Mouse (Mus musculus) MEL (cell line): ENCODE measurements at regions not wholly inside any gene's neighbourhood (a gene's known extent, or its start where the extent isn't known, plus 50 kb on each side); places are given as distances from the start of the nearest gene placed in this dataset.

ENCODE experiments used
- DNase-seq: peaks from one replicate; pipeline ENCODE4 v3.0.0; 2011; ENCODE audit warnings: low read depth, low spot score
- H3K27ac ChIP-seq: 2 replicates; pipeline ENCODE4 v1.5.1; 2012; ENCODE audit warnings: low read depth, mild to moderate bottlenecking, control low read depth, low read length, moderate library complexity; ENCODE audit not compliant: control insufficient read depth
- H3K27me3 ChIP-seq, 2 experiments: fragments of 150-350 bp in 1 of 2; sonication (generic) in 1 of 2; 2 replicates each; pipeline ENCODE4 v1.6.1; 2012; ENCODE audit warnings: low read length in 2 of 2, mild to moderate bottlenecking in 2 of 2, improper control_type of control experiment in 1 of 2, moderate library complexity in 1 of 2; ENCODE audit not compliant: insufficient read depth in 2 of 2, control insufficient read depth in 1 of 2
- H3K36me3 ChIP-seq, 2 experiments: 2 replicates each; pipeline ENCODE4 v1.6.1; 2012 to 2014; ENCODE audit warnings: low read length in 2 of 2, improper control_type of control experiment in 1 of 2, inconsistent platforms in 1 of 2, mild to moderate bottlenecking in 1 of 2; ENCODE audit not compliant: insufficient read depth in 2 of 2, control insufficient read depth in 1 of 2
- H3K4me1 ChIP-seq, 2 experiments: fragments of 150-350 bp in 1 of 2; sonication (generic) in 1 of 2; 2 replicates each; pipeline ENCODE4 v1.6.1; 2012; ENCODE audit warnings: low read length in 2 of 2, improper control_type of control experiment in 1 of 2, mild to moderate bottlenecking in 1 of 2; ENCODE audit not compliant: insufficient read depth in 2 of 2, control insufficient read depth in 1 of 2
- H3K4me3 ChIP-seq, 2 experiments: fragments of 150-350 bp in 1 of 2; sonication (generic) in 1 of 2; 2 replicates each; pipeline ENCODE4 v1.5.1; 2012; ENCODE audit warnings: low read depth in 2 of 2, low read length in 2 of 2, mild to moderate bottlenecking in 2 of 2, moderate library complexity in 2 of 2, control low read depth in 1 of 2, improper control_type of control experiment in 1 of 2; ENCODE audit not compliant: control insufficient read depth in 1 of 2, insufficient read depth in 1 of 2
- H3K79me2 ChIP-seq: 2 replicates; pipeline ENCODE4 v1.6.1; 2012; ENCODE audit warnings: mild to moderate bottlenecking, low read length, moderate library complexity; ENCODE audit not compliant: control insufficient read depth, poor library complexity, insufficient read depth
- H3K9ac ChIP-seq: 2 replicates; pipeline ENCODE4 v1.6.1; 2012; ENCODE audit warnings: low read depth, mild to moderate bottlenecking, control low read depth, low read length, moderate library complexity; ENCODE audit not compliant: control insufficient read depth, poor library complexity, severe bottlenecking
- H3K9me3 ChIP-seq: fragments of 150-350 bp; sonication (generic); replicated peaks from 2 replicates; pipeline ENCODE4 v1.6.1; 2012; ENCODE audit warnings: mild to moderate bottlenecking, low read length, improper control_type of control experiment, moderate library complexity; ENCODE audit not compliant: insufficient read depth
- CTCF ChIP-seq, 3 experiments: IDR thresholded peaks in 2 of 3; conservative IDR thresholded peaks in 1 of 3; 2 replicates each; pipeline ENCODE4 v1.5.1; 2011 to 2012; ENCODE audit warnings: low read length in 3 of 3, low read depth in 2 of 3, mild to moderate bottlenecking in 2 of 3, improper control_type of control experiment in 1 of 3, inconsistent platforms in 1 of 3, mixed read lengths in 1 of 3, moderate library complexity in 1 of 3; ENCODE audit not compliant: control insufficient read depth in 1 of 3, insufficient read depth in 1 of 3, poor library complexity in 1 of 3, severe bottlenecking in 1 of 3
- E2F4 ChIP-seq: IDR thresholded peaks from 2 replicates; pipeline ENCODE4 v1.6.1; 2011; ENCODE audit warnings: low read depth, low read length, improper control_type of control experiment, borderline replicate concordance
- ELF1 ChIP-seq: IDR thresholded peaks from 2 replicates; pipeline ENCODE4 v1.6.1; 2014; ENCODE audit warnings: low read depth, mild to moderate bottlenecking, inconsistent platforms, low read length, improper control_type of control experiment, moderate library complexity
- ETS1 ChIP-seq: IDR thresholded peaks from 2 replicates; pipeline ENCODE4 v1.6.1; 2012; ENCODE audit warnings: low read depth, mild to moderate bottlenecking, inconsistent platforms, low read length, improper control_type of control experiment, moderate library complexity
- GABPA ChIP-seq: IDR thresholded peaks from 2 replicates; pipeline ENCODE4 v1.6.1; 2012; ENCODE audit warnings: low read depth, mild to moderate bottlenecking, inconsistent platforms, low read length, improper control_type of control experiment, moderate library complexity
- HCFC1 ChIP-seq: IDR thresholded peaks from 2 replicates; pipeline ENCODE4 v1.6.1; 2012; ENCODE audit warnings: low read depth, mild to moderate bottlenecking, inconsistent platforms, low read length, improper control_type of control experiment, moderate library complexity
- JUND ChIP-seq: IDR thresholded peaks from 2 replicates; pipeline ENCODE4 v1.6.1; 2011; ENCODE audit warnings: low read depth, mild to moderate bottlenecking, improper control_type of control experiment, low read length
- MAFK ChIP-seq: IDR thresholded peaks from 2 replicates; pipeline ENCODE4 v1.6.1; 2011; ENCODE audit warnings: low read depth, mild to moderate bottlenecking, low read length, improper control_type of control experiment, borderline replicate concordance
- MAX ChIP-seq: IDR thresholded peaks from 2 replicates; pipeline ENCODE4 v1.6.1; 2011; ENCODE audit warnings: low read length, improper control_type of control experiment
- MAZ ChIP-seq: IDR thresholded peaks from 2 replicates; pipeline ENCODE4 v1.6.1; 2012; ENCODE audit warnings: low read depth, mild to moderate bottlenecking, inconsistent platforms, low read length, improper control_type of control experiment
- MEF2A ChIP-seq: IDR thresholded peaks from 2 replicates; pipeline ENCODE4 v1.6.1; 2014; ENCODE audit warnings: low read depth, mild to moderate bottlenecking, inconsistent platforms, low read length, improper control_type of control experiment; ENCODE audit not compliant: poor library complexity, insufficient replicate concordance, severe bottlenecking; ENCODE audit errors: extremely low read depth
- MYB ChIP-seq: IDR thresholded peaks from 2 replicates; pipeline ENCODE4 v1.6.1; 2011; ENCODE audit warnings: mild to moderate bottlenecking, low read depth, low read length, improper control_type of control experiment
- NELFE ChIP-seq: IDR thresholded peaks from 2 replicates; pipeline ENCODE4 v1.6.1; 2011; ENCODE audit warnings: low read depth, low read length, improper control_type of control experiment
- POLR2A ChIP-seq, 2 experiments: IDR thresholded peaks; 2 replicates each; pipeline ENCODE4 v1.6.1; 2011 to 2012; ENCODE audit warnings: low read length in 2 of 2, mild to moderate bottlenecking in 2 of 2, control low read depth in 1 of 2, improper control_type of control experiment in 1 of 2, low read depth in 1 of 2, moderate library complexity in 1 of 2; ENCODE audit not compliant: control insufficient read depth in 1 of 2, insufficient read depth in 1 of 2, poor library complexity in 1 of 2
- POLR2AphosphoS5 ChIP-seq: IDR thresholded peaks from 2 replicates; pipeline ENCODE4 v1.6.1; 2012; ENCODE audit warnings: low read depth, borderline replicate concordance, mild to moderate bottlenecking, inconsistent platforms, low read length, moderate library complexity, mixed read lengths
- RAD21 ChIP-seq: IDR thresholded peaks from 2 replicates; pipeline ENCODE4 v1.6.1; 2011; ENCODE audit warnings: mild to moderate bottlenecking, low read depth, low read length, improper control_type of control experiment
- RCOR1 ChIP-seq: IDR thresholded peaks from 2 replicates; pipeline ENCODE4 v1.6.1; 2012; ENCODE audit warnings: low read depth, mild to moderate bottlenecking, inconsistent platforms, low read length, improper control_type of control experiment
- TAL1 ChIP-seq: IDR thresholded peaks from 2 replicates; pipeline ENCODE4 v1.6.1; 2012; ENCODE audit warnings: mild to moderate bottlenecking, inconsistent platforms, low read length, moderate library complexity, mixed read lengths
- TBP ChIP-seq: IDR thresholded peaks from 2 replicates; pipeline ENCODE4 v1.8.0; 2011; ENCODE audit warnings: low read depth, low read length, improper control_type of control experiment
- USF1 ChIP-seq: IDR thresholded peaks from 2 replicates; pipeline ENCODE4 v1.6.1; 2014; ENCODE audit warnings: low read depth, mild to moderate bottlenecking, inconsistent platforms, low read length, improper control_type of control experiment, moderate library complexity
- ZMIZ1 ChIP-seq: IDR thresholded peaks from 2 replicates; pipeline ENCODE4 v1.6.1; 2012; ENCODE audit warnings: low read depth, mild to moderate bottlenecking, inconsistent platforms, low read length, improper control_type of control experiment, moderate library complexity
- ZNF384 ChIP-seq: IDR thresholded peaks from 2 replicates; pipeline ENCODE4 v1.6.1; 2012; ENCODE audit warnings: low read depth, mild to moderate bottlenecking, inconsistent platforms, low read length, improper control_type of control experiment

DNA sequence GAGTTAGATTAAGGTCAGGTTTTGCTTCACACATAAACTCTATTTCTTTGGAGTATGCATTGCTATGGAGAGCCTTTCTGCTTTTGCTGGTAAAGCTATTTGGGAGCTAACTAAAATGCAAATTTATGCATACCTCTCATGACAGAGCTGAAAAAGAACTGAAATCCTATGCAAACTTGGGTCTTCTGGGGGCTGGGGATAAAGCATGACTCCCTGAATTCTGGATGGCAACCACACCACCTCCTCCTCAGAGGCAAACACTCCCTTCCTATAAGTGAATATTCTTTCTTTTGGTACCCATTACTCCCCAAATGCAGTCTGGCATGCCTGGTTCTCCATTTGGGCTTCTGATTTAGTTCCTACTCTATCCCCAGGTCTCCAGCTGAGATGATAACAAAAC lies 1442.3 kb upstream of the Lrrc6 start:
- H3K9me3 ChIP-seq, result no peaks in the 10 kb centered on the region
- DNase-seq, result no peak
- no peak overlapping the region for H3K4me3 ChIP-seq
- H3K4me1 ChIP-seq, result no peaks in the 10 kb centered on the region
- no peaks in the 10 kb centered on the region for H3K27me3 ChIP-seq
- no peaks in the 10 kb centered on the region for H3K79me2 ChIP-seq
- no peaks in the 10 kb centered on the region for H3K36me3 ChIP-seq
- no peak overlapping the region for H3K9ac ChIP-seq
- H3K27ac ChIP-seq, result no peak overlapping the region
- TF ChIP-seq POLR2A (IDR thresholded peaks at IDR 0.05; ENCODE audit: control insufficient read depth in 1 of 2, insufficient read depth in 1 of 2, low read depth in 1 of 2, low read length in 2 of 2, poor library complexity in 1 of 2) (no peak), CTCF (IDR thresholded peaks at IDR 0.05 in 2 of 3, conservative IDR thresholded peaks at IDR 0.05 in 1 of 3; ENCODE audit: control insufficient read depth in 1 of 3, insufficient read depth in 1 of 3, low read depth in 2 of 3, low read length in 3 of 3, poor library complexity in 1 of 3, severe bottlenecking in 1 of 3) (no peak), MAFK (no peak), E2F4 (no peak), GABPA (no peak), RAD21 (no peak), MAZ (no peak), HCFC1 (no peak), ETS1 (no peak), MAX (no peak), USF1 (no peak), ZMIZ1 (no peak), POLR2AphosphoS5 (no peak), JUND (no peak)
- TF ChIP-seq, all 39 proteins: peak for 0

GRCm38 (mm10) chr15:67940510-67940909 lies 1439.8 kb upstream of the Lrrc6 start:
- no peaks in the 10 kb centered on the region for H3K27me3 ChIP-seq
- H3K36me3 ChIP-seq, result no peaks in the 10 kb centered on the region
- no peak overlapping the region for H3K9ac ChIP-seq
- TF ChIP-seq RCOR1, result no peak
- TF ChIP-seq MYB, result no peak
- TF ChIP-seq TAL1, result no peak
- no peak for TF ChIP-seq ZNF384
- no peak for TF ChIP-seq MEF2A
- TF ChIP-seq USF1, result no peak
- TF ChIP-seq TBP, result no peak
- no peak for TF ChIP-seq ELF1
- TF ChIP-seq NELFE, result no peak
- H3K9me3 ChIP-seq, result no peaks in the 10 kb centered on the region
- no peak overlapping the region for H3K4me3 ChIP-seq
- no peaks in the 10 kb centered on the region for H3K4me1 ChIP-seq
- H3K79me2 ChIP-seq, result no peaks in the 10 kb centered on the region
- no peak overlapping the region for H3K27ac ChIP-seq
- DNase-seq, result no peak
